Mouse (Mus musculus) thymus, adult 2 months (tissue): ENCODE measurements around the gene Gfap.

Experiments
- CTCF ChIP-seq: fragments of 200-500 bp; IDR thresholded peaks from 2 replicates; pipeline ENCODE4 v1.5.1; 2012; ENCODE audit warnings: mild to moderate bottlenecking, control low read depth, low read length, moderate library complexity, borderline replicate concordance; ENCODE audit not compliant: control insufficient read depth, poor library complexity, insufficient read depth; ENCODE audit errors: extremely low read depth
- POLR2A ChIP-seq: fragments of 200-500 bp; IDR thresholded peaks from 2 replicates; pipeline ENCODE4 v1.6.1; 2012; ENCODE audit warnings: mild to moderate bottlenecking, low read length, control low read depth, moderate library complexity; ENCODE audit not compliant: control insufficient read depth, poor library complexity, insufficient read depth; ENCODE audit errors: extremely low read depth

DNA sequence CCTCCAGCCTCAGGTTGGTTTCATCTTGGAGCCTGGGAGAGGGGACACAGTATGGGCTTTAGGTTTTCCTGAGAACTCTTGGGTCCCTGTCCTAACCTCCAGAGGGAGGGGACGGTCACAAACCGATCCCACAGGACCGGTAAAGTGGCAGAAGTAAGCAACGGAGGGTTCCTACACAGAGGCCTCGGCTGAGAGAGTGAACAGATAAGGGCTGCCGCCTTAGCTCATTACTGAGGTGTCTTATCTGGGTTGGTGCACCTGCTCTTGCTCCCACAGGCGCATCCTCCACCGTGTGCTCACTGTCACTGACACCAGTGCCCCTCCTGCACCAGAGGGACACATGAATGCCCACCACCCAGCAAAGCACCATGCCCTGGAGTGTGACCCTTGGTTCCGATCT, 4.9 kb downstream of the Gfap start:
- no peak for TF ChIP-seq POLR2A
- no peak for TF ChIP-seq CTCF
